Mouse (Mus musculus) heart, adult 2 months (tissue): ENCODE data around the gene Rtl10. TPM values are rescaled to one million over a fixed set of nuclear protein-coding genes. Genes with fewer than 3 reads are reported as not detected.

Source experiments
- DNase-seq, 2 experiments: peaks; one replicate each; pipeline ENCODE4 v3.0.0; 2021
- H3K27ac ChIP-seq: fragments of 200-600 bp; 2 replicates; pipeline ENCODE4 v1.8.1; 2022
- H3K27me3 ChIP-seq: fragments of 200-500 bp; 2 replicates; pipeline ENCODE4 v1.6.1; 2012; ENCODE audit warnings: mild to moderate bottlenecking, low read length, inconsistent platforms, mixed read lengths; ENCODE audit not compliant: control insufficient read depth, insufficient read depth
- H3K36me3 ChIP-seq: fragments of 200-500 bp; 2 replicates; pipeline ENCODE4 v1.6.1; 2012; ENCODE audit warnings: low read length, inconsistent platforms; ENCODE audit not compliant: control insufficient read depth, insufficient read depth
- H3K4me1 ChIP-seq: fragments of 200-500 bp; 2 replicates; pipeline ENCODE4 v1.6.1; 2011; ENCODE audit warnings: low read length; ENCODE audit not compliant: control insufficient read depth, insufficient read depth
- H3K4me3 ChIP-seq: fragments of 200-600 bp; 2 replicates; pipeline ENCODE4 v1.8.1; 2022
- H3K79me2 ChIP-seq: fragments of 200-500 bp; replicated peaks from 2 replicates; pipeline ENCODE4 v1.6.1; 2012; ENCODE audit warnings: mild to moderate bottlenecking, inconsistent platforms, low read length, moderate library complexity, mixed read lengths; ENCODE audit not compliant: control insufficient read depth, insufficient read depth
- H3K9ac ChIP-seq: fragments of 200-500 bp; 2 replicates; pipeline ENCODE4 v1.6.1; 2012; ENCODE audit warnings: low read depth, mild to moderate bottlenecking, control low read depth, inconsistent platforms, low read length, mixed read lengths
- CTCF ChIP-seq: fragments of 200-600 bp; IDR thresholded peaks from 2 replicates; pipeline ENCODE4 v1.8.1; 2022; ENCODE audit warnings: antibody characterized with exemption, mild to moderate bottlenecking, moderate library complexity
- EP300 ChIP-seq: fragments of 200-500 bp; IDR thresholded peaks from 2 replicates; pipeline ENCODE4 v1.6.1; 2011; ENCODE audit warnings: low read depth, low read length, control low read depth; ENCODE audit not compliant: insufficient read depth
- POLR2A ChIP-seq: fragments of 200-500 bp; IDR thresholded peaks from 2 replicates; pipeline ENCODE4 v1.6.1; 2011; ENCODE audit warnings: mild to moderate bottlenecking, low read depth, low read length, control low read depth; ENCODE audit not compliant: insufficient read depth
- WGBS: fragments of 180-500 bp; shearing (Covaris S2); methylation state at CpG from one replicate; pipeline ENCODE4 v1.1.7; 2018; 5-methylcytosine and 5-hydroxymethylcytosine counted together
- intact Hi-C: fragments of 180-260 bp; cut with DNase I; formaldehyde crosslinking; loops from one replicate; pipeline ENCODE4 v1.15.1; 2025
- polyA plus RNA-seq: library from polyadenylated mRNA; depleted of rRNA; stranded (reverse); fragments of >200 nt; gene quantifications from 2 replicates; pipeline ENCODE4 v1.2.3, GENCODE M21; 2012
- total RNA-seq, 2 experiments: library from RNA; stranded (reverse); gene quantifications; 2 replicates each; pipeline ENCODE4 v1.2.3; 2021

The Rtl10 gene
- total and polyA plus RNA-seq, 3 experiments: 3.4 to 3.9 (median 3.4) TPM

DNA sequence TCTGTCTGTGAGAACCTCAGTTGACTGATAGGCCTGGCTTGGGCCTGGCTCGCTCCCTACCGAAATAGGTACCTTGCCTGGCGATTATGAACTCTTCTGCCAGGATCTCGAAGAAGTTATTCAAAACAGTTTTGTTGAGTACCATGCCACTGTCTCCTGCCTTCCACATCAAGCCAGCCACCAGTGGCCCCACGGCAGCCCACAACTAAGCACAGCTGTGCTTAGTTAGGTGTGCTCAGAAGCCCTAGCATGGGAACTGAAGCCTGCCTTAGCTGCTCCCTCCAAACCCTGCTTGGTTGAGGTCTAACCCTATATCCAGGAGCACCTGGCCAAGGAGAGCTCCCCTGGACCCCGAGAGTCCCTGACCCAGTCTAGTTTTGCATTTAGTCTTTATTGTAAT, 2.8 kb downstream of the Rtl10 start:
- TF ChIP-seq EP300: no peak
- no peak for TF ChIP-seq POLR2A
- no peak for TF ChIP-seq CTCF
- Histone ChIP-seq H3K4me3 (no peak overlapping the region), H3K4me1 (peaks cover 4% of the 10 kb centered on the region), H3K79me2 (no peaks in the 10 kb centered on the region), H3K9ac (no peak overlapping the region), H3K36me3 (no peaks in the 10 kb centered on the region), H3K27ac (no peak overlapping the region), H3K27me3 (no peaks in the 10 kb centered on the region)
- no peak for DNase-seq
- intact Hi-C loops: loop anchor here (5.0 kb wide), 1 partner anchor 154 kb away; the partner anchor contains the start of genes Arvcf and Tango2
- WGBS: 93% methylated on average over 6 of the region's 6 CpGs

DNA sequence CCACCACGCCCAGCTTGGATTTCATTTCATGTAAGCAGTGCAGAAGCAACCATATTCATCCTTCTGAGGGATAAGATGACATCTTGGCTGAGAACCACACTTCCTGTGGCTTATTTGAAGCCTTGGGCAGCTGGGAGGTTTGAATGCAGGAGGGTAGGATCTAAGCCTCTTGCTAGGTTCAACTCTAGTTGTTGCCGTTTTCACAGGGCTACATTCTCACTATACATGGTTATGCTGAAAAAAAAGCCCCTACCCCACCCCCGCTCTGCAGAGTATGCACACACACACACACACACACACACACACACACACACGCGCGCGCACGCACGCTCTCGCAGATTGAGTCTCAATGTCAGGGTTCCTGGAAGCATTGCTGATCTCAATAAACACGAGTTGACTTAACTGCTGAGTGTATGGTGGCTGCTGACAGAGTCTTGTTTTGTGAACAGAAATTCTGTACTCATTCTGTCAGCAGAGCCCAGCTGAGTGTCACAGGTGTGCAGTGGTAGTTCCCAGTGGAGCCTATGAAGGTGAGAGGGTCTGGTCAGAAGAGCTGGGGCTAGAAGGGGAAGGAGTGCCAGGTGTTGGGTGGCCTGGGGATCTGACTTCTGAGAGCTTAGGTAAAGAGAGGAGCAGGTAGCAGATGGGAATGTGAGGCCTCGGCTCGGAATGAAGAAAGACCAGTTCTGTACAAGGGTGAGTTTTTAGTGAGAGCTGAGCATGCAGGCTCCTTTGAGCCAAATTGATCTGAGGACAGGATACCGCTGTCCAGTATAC, 5.1 kb downstream of the Rtl10 start:
- no peak overlapping the region for H3K27ac ChIP-seq
- intact Hi-C loops: loop anchor here (5.0 kb wide), 1 partner anchor 156 kb away; the partner anchor contains the start of genes Arvcf and Tango2
- H3K4me3 ChIP-seq: no peak overlapping the region
- no peaks in the 10 kb centered on the region for H3K79me2 ChIP-seq
- H3K9ac ChIP-seq: no peak overlapping the region
- no peak for DNase-seq
- no peaks in the 10 kb centered on the region for H3K27me3 ChIP-seq
- 94% methylated on average over 14 of the region's 14 CpGs for WGBS
- TF ChIP-seq EP300 (no peak), POLR2A (no peak)
- no peaks in the 10 kb centered on the region for H3K4me1 ChIP-seq
- H3K36me3 ChIP-seq: no peaks in the 10 kb centered on the region

DNA sequence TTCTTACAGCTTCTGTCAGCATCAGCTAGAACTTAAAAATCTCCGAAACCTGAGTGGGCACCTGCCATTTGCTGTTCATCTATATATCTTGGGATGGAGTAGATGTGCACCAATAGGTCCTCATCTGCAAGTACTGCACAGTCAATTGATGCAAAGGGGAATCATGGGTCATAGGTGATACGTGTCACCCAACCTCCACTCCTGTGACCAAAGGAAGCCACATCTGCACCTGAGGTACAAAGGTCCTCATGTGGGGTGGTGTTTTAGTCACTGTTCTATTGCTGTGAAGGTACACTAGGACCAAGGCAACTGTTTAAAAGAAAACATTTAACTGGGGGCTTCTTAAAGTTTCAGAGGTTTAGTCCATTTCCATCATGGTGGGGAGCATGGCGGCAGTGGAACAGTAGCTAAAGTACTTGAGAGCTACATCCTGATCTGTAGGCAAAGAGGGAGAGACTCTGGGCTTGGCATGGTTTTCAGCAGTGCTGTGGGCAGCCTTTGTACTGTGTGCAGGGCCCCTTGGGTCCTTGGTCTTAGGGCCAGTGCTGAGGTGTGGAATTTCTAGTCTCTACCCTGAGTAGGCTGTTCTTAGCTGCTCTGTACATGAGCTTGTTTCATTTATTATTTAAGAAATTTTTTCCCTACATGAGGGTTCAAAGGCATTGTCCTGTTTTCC, 8.0 kb downstream of the Rtl10 start:
- Histone ChIP-seq H3K4me3 (no peak overlapping the region), H3K36me3 (no peaks in the 10 kb centered on the region), H3K9ac (no peak overlapping the region), H3K27ac (no peak overlapping the region), H3K27me3 (no peaks in the 10 kb centered on the region), H3K79me2 (no peaks in the 10 kb centered on the region), H3K4me1 (no peaks in the 10 kb centered on the region)
- no peak for DNase-seq
- TF ChIP-seq EP300 (no peak), CTCF (no peak)
- 92% methylated on average over 3 of the region's 3 CpGs for WGBS
- intact Hi-C loops: no loop called here

DNA sequence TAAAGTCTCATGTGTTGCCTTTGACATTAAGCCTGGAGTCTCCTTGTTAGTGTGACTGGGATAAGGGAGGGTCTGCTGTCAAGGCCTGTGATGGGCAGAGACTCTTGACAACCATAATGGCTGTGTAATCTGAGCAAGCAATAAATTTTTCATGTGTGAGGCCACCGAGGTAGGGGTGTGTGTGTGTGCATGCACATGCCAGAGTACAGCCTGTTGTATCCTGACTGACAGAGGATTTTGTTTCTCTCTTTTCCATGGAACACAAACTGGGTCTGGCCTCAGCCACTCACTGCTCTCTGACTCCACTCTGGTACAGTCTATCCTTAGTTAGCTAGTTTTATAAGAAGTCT, 8.5 kb downstream of the Rtl10 start:
- TF ChIP-seq EP300: no peak
- TF ChIP-seq POLR2A: no peak
- TF ChIP-seq CTCF: no peak
- no peak overlapping the region for H3K27ac ChIP-seq
- no peaks in the 10 kb centered on the region for H3K4me1 ChIP-seq
- no peak overlapping the region for H3K4me3 ChIP-seq
- no peaks in the 10 kb centered on the region for H3K79me2 ChIP-seq
- no peaks in the 10 kb centered on the region for H3K36me3 ChIP-seq
- no peak overlapping the region for H3K9ac ChIP-seq
- WGBS: 70% methylated on average over 1 of the region's 1 CpGs
- no peak for DNase-seq
- no peaks in the 10 kb centered on the region for H3K27me3 ChIP-seq
- intact Hi-C loops: no loop called here

GRCm38 (mm10) chr16:18511741-18512140, 13.0 kb downstream of the Rtl10 start:
- TF ChIP-seq CTCF (no peak), POLR2A (no peak), EP300 (no peak)
- WGBS: 79% methylated on average over 5 of the region's 5 CpGs

GRCm38 (mm10) chr16:18513508-18513907, 14.8 kb downstream of the Rtl10 start:
- no peaks in the 10 kb centered on the region for H3K36me3 ChIP-seq
- WGBS: 16% methylated on average over 6 of the region's 6 CpGs
- H3K79me2 ChIP-seq: no peaks in the 10 kb centered on the region
- no peak for DNase-seq
- intact Hi-C loops: no loop called here
- TF ChIP-seq CTCF: no peak
- TF ChIP-seq EP300: no peak
- no peak for TF ChIP-seq POLR2A
- no peaks in the 10 kb centered on the region for H3K4me1 ChIP-seq
- no peak overlapping the region for H3K9ac ChIP-seq
- no peak overlapping the region for H3K4me3 ChIP-seq
- H3K27me3 ChIP-seq: no peaks in the 10 kb centered on the region
- no peak overlapping the region for H3K27ac ChIP-seq

More at GRCm38 (mm10) chr16:18511741-18512140, 13.0 kb downstream of the Rtl10 start:
- no peak for DNase-seq
- no peaks in the 10 kb centered on the region for H3K79me2 ChIP-seq
- H3K4me3 ChIP-seq: no peak overlapping the region
- H3K4me1 ChIP-seq: no peaks in the 10 kb centered on the region
- H3K36me3 ChIP-seq: no peaks in the 10 kb centered on the region
- intact Hi-C loops: no loop called here
- no peak overlapping the region for H3K9ac ChIP-seq
- no peaks in the 10 kb centered on the region for H3K27me3 ChIP-seq
- H3K27ac ChIP-seq: no peak overlapping the region
